Mouse (Mus musculus) natural killer cell, adult 2 months (primary cell): ENCODE measurements at regions not wholly inside any gene's neighbourhood (a gene's known extent, or its start where the extent isn't known, plus 50 kb on each side); places are given as distances from the start of the nearest gene placed in this dataset.
A peak's percentile ranks its signal among the peaks of the same experiment; 100 is the strongest.
"Not testable (repeated sequence)": the region's sequence is repeated elsewhere in the genome, so short reads cannot be mapped to it uniquely, and the experiment has no call there.

Source experiments
- DNase-seq, 2 experiments: peaks; one replicate each; pipeline ENCODE4 v3.0.0; 2022; ENCODE audit warnings: low spot score in 2 of 2

DNA sequence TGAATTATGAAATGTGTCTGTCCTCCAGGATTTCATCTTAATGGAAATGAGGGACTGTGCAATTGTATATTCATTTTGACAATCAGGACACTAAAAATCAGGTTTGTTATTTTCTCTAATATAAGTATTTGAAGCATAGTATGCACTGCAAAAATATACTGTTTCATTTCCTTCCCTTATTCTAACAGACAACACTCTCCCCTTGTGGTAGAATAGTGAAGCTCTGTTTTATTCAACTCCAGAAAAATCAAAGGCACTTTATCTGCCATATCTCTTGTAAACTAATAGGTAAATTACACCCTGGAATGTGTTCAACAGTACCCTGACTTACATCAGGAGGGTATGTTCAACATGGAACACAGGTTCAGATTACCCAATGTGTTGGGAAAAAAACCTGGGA, 137.7 kb upstream of the Zfp960 start:
- DNase-seq = no peak

GRCm38 (mm10) chr17:16951092-16952016, 112.6 kb upstream of the Zfp960 start:
- peak; percentile 79 to 85 for DNase-seq

- DNase-seq = not testable (repeated sequence)
These were observed 111.8 kb upstream of the Zfp960 start for GRCm38 (mm10) chr17:16952146-16952545.

GRCm38 (mm10) chr17:16997241-16997640, 66.7 kb upstream of the Zfp960 start:
- not testable (repeated sequence) for DNase-seq

DNA sequence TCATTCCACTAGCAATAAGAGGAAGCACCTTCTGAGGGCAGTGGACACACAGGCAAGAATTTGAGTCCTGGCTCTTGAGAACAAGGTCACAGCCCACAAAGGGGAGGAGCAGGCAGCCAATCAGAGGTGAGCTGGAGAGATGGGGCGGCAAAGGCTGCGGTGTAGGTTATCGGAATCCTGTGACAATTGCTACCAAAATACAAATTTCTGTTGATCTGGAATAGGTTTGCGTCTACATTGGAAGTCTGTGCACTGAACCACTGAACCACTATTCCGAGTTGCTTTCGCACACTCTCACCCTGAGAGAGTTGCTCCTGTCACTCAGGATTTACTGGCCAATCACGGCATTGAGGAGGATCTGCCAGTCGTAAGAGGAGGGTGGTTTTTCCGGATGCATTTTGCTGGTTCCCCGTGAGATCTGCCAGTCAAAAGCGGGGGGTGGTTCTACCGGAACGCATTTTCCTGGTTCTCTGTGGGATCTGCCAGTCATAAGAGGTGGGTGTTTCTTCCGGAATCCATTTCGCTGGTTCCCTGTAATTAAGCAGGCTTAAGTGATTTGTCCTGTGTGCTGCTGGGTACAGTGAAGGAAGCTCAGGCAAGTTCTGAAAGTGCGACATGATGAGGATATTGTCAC, 59.2 kb upstream of the Zfp960 start:
- DNase-seq = peak; percentile 70 to 73

GRCm38 (mm10) chr17:17005267-17005666, 58.6 kb upstream of the Zfp960 start:
- peak in 1 of 2 experiments; percentile 2 for DNase-seq
